Mouse (Mus musculus) limb, embryonic 11.5 days (tissue): ENCODE results near the gene Cd164l2. TPM values are rescaled to one million over a fixed set of nuclear protein-coding genes. Genes with fewer than 3 reads are reported as not detected.

Experiments
- ATAC-seq: fragments of 200-750 bp; cut with Nextera tagmentation; 2 replicates; pipeline ENCODE4 v1.8.0; 2017; ENCODE audit warnings: low read depth; ENCODE audit not compliant: insufficient number of reproducible peaks, low FRiP score, low TSS enrichment
- DNase-seq: peaks from one replicate; pipeline ENCODE4 v3.0.0-alpha.2; 2015; ENCODE audit warnings: low spot score
- H3K27ac ChIP-seq: fragments of 300-500 bp; sonication (generic); replicated peaks from 2 replicates; pipeline ENCODE4 v1.5.1; 2014; ENCODE audit warnings: low read depth, mild to moderate bottlenecking, low read length
- H3K27me3 ChIP-seq: fragments of 300-500 bp; sonication (generic); 2 replicates; pipeline ENCODE4 v1.6.1; 2014; ENCODE audit warnings: mild to moderate bottlenecking, low read length, mixed read lengths; ENCODE audit not compliant: control insufficient read depth, insufficient read depth
- H3K36me3 ChIP-seq: fragments of 300-500 bp; sonication (generic); 2 replicates; pipeline ENCODE4 v1.6.1; 2014; ENCODE audit warnings: mild to moderate bottlenecking, low read length, moderate library complexity, mixed read lengths; ENCODE audit not compliant: control insufficient read depth, insufficient read depth
- H3K4me1 ChIP-seq: fragments of 300-500 bp; sonication (generic); 2 replicates; pipeline ENCODE4 v1.6.1; 2014; ENCODE audit warnings: low read length, mixed read lengths; ENCODE audit not compliant: control insufficient read depth, insufficient read depth
- H3K4me2 ChIP-seq: fragments of 300-500 bp; sonication (generic); 2 replicates; pipeline ENCODE4 v1.6.1; 2014; ENCODE audit warnings: low read depth, mild to moderate bottlenecking, moderate library complexity; ENCODE audit not compliant: severe bottlenecking
- H3K4me3 ChIP-seq: fragments of 300-500 bp; sonication (generic); 2 replicates; pipeline ENCODE4 v1.5.1; 2014; ENCODE audit warnings: low read depth, low read length
- H3K9ac ChIP-seq: fragments of 300-500 bp; sonication (generic); 2 replicates; pipeline ENCODE4 v1.6.1; 2014; ENCODE audit warnings: mild to moderate bottlenecking, low read length
- H3K9me3 ChIP-seq: fragments of 300-500 bp; sonication (generic); 2 replicates; pipeline ENCODE4 v1.6.1; 2016; ENCODE audit warnings: low read length; ENCODE audit not compliant: control insufficient read depth
- WGBS: fragments of 180-500 bp; shearing (Covaris S2); extraction: QIAGEN DNeasy Blood & Tissue Kit; methylation state at CpG from one replicate; pipeline ENCODE4 v1.1.7; 2014; 5-methylcytosine and 5-hydroxymethylcytosine counted together
- polyA plus RNA-seq: library from polyadenylated mRNA; unstranded; fragments of >200 nt; fragmentation: Nextera tagmentation; extraction: Ambion mirVana; gene quantifications from 2 replicates; pipeline ENCODE4 v1.2.1, GENCODE M21; 2014

Cd164l2 gene
- polyA plus RNA-seq, 1 experiment from 2014 or later: 2.4 TPM

DNA sequence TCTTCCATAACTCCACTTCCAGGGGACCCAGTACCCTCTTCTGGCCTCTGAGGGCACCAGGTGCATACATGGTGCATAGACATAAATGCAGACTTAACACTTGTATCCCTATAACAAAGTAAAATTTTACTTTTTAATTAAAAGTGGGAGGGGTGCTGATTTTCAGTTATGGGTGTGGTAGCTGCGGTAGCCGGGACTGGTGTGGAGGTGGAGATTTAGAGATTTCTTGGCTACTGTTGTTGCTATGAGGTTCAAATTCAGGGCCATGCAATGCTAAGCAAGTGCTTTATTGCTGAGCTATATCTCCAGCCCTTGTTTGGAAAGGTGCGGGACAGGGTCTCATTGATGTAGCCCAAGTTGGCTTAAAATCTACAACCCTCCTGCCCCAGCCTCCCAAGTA is 6.8 kb downstream of the Cd164l2 start:
- ATAC-seq: no peak

DNA sequence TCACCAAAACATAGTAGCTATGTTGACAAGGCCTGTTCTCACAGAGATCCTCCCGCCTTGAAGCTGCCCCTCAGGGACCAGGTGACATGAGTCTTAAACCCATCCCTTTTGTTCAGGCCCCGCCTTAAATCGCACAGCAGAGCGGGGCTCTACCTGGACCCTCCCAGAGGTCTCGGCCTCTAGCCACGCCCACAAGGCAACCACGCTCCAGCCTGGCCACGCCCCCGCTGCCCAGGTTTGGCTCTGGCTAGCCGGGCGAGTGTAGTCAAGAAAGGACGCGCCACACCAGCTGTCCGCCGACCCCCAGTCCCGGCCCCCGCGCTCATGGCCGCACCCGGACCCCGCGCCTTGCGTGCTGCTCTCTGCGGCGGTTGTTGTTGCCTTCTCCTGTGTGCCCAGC is 8.7 kb downstream of the Cd164l2 start:
- no peaks in the 10 kb centered on the region for H3K9me3 ChIP-seq
- H3K4me1 ChIP-seq: peaks cover 8% of the 10 kb centered on the region; the same call in 1 of the 2 replicates
- peak; percentile 40; the same call in 1 of the 2 replicates for ATAC-seq
- DNase-seq: peak; percentile 78
- H3K27me3 ChIP-seq: peaks cover 6% of the 10 kb centered on the region; the same call in 1 of the 2 replicates
- H3K4me3 ChIP-seq: peak overlapping the region; percentile 33
- peak overlapping the region; percentile 56 for H3K9ac ChIP-seq
- under 1% methylated on average over 25 of the region's 25 CpGs for WGBS
- no peak overlapping the region for H3K27ac ChIP-seq
- H3K4me2 ChIP-seq: peak overlapping the region; percentile 72
- H3K36me3 ChIP-seq: no peaks in the 10 kb centered on the region

More for the DNA sequence above, 6.8 kb downstream of the Cd164l2 start:
- H3K36me3 ChIP-seq: no peaks in the 10 kb centered on the region
- peaks cover 4% of the 10 kb centered on the region; the same call in 1 of the 2 replicates for H3K4me1 ChIP-seq
- no peak overlapping the region for H3K27ac ChIP-seq
- H3K4me2 ChIP-seq: no peak overlapping the region
- 90% methylated on average over 3 of the region's 3 CpGs for WGBS
- H3K4me3 ChIP-seq: no peak overlapping the region
- no peaks in the 10 kb centered on the region for H3K9me3 ChIP-seq
- no peak overlapping the region for H3K9ac ChIP-seq
- peaks cover 10% of the 10 kb centered on the region for H3K27me3 ChIP-seq
- no peak for DNase-seq

DNA sequence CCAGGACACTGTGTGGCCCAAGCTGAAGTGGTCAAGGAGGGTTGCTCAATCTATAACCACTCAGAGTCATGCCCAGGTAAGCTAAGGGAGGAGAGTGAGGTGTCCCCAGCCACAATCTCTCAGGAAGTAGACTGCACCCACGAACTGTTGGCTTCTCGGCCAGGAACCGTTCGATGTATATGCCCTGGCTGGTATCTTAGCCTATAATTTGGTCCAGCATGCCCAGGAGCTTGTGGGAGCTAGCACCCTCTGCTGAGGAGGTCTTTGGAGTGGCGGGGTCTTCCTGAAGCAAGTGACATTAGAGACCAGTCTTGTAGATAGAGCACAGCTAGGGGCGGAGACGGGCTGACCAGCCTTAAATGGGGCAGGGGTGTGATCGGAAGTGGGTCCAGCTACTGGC is 9.8 kb downstream of the Cd164l2 start:
- Histone ChIP-seq H3K9me3 (no peaks in the 10 kb centered on the region), H3K4me1 (peaks cover 8% of the 10 kb centered on the region; the same call in 1 of the 2 replicates), H3K36me3 (no peaks in the 10 kb centered on the region), H3K4me3 (no peak overlapping the region), H3K4me2 (no peak overlapping the region), H3K27ac (no peak overlapping the region), H3K9ac (no peak overlapping the region), H3K27me3 (peaks cover 6% of the 10 kb centered on the region; the same call in 1 of the 2 replicates)
- DNase-seq: no peak
- 81% methylated on average over 8 of the region's 8 CpGs for WGBS
- ATAC-seq: no peak

DNA sequence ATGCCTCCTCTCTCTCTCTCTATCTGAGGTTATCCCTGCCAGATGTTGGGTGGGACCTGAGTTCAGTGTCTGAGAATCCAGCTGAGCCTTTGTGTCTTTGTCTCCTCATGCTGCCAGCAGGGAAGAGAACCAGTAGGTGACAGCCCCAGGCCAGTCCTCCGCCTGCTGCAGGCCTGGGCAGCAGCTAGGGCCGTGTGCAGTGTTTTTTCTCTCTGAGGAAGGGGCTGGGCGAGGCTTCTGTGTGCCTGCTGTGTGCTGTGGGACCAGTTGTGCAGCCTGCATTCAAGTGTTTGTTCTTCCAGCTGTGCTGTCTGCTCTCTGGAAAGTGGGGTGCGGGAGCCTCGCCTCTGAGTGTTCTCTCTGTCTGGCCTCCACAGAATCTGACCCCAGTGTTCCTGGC is 11.9 kb downstream of the Cd164l2 start:
- 59% methylated on average over 5 of the region's 5 CpGs for WGBS
- Histone ChIP-seq H3K4me3 (no peak overlapping the region), H3K27ac (peak overlapping the region; percentile 21; the same call in 1 of the 2 replicates), H3K36me3 (no peaks in the 10 kb centered on the region), H3K9me3 (no peaks in the 10 kb centered on the region), H3K4me1 (0 out of 2 replicates have a peak, but pooled peaks cover 8% of the 10 kb centered on the region), H3K4me2 (no peak overlapping the region), H3K9ac (no peak overlapping the region), H3K27me3 (peaks cover 6% of the 10 kb centered on the region; the same call in 1 of the 2 replicates)
- DNase-seq (no peak), ATAC-seq (no peak)

DNA sequence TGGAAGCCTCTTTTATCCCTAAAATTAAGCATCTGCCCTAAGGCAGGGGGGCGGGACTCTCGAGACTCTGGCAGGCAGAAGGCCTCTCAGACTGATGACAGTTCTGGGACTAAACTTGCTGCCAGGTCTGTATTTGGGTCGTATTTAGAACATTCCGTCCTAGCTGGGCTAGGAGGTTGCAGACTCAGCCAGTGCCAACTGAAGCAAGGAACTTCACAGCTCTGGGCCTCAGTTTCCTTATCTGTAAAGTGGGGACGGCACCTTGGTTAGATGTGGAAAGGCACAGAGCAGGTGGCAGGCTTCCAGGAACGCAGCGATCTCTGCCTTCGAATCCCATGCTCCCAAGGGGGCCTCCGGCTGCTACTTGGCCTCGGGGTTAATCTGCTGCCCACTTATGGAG is 14.1 kb downstream of the Cd164l2 start:
- DNase-seq (no peak), ATAC-seq (no peak)
- H3K4me1 ChIP-seq: 0 out of 2 replicates have a peak, but pooled peaks cover 7% of the 10 kb centered on the region
- no peaks in the 10 kb centered on the region for H3K36me3 ChIP-seq
- H3K27me3 ChIP-seq: peaks cover 6% of the 10 kb centered on the region; the same call in 1 of the 2 replicates
- no peak overlapping the region for H3K4me3 ChIP-seq
- H3K9me3 ChIP-seq: no peaks in the 10 kb centered on the region
- no peak overlapping the region for H3K4me2 ChIP-seq
- no peak overlapping the region for H3K9ac ChIP-seq
- H3K27ac ChIP-seq: no peak overlapping the region
- WGBS: 77% methylated on average over 10 of the region's 10 CpGs

DNA sequence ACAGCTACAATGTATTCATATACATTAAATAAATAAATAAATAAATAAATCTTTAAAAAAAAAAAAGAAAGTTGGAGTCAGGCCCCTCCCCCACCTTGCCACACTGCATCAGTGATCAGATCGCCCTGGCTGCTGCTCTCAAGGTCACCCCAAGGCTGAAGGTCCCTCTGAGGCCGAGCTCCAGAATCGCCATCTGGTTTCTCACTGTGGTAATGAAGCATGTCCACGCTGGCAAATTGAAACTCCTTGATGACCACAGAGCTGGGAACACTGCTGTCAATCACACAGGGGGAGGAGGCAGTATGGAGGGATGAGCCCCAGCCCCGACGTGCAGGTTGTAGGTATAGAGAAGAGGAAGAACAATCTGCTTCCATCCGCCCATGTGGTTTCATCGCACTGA is 15.7 kb downstream of the Cd164l2 start:
- no peak overlapping the region for H3K4me3 ChIP-seq
- no peaks in the 10 kb centered on the region for H3K9me3 ChIP-seq
- no peak overlapping the region for H3K9ac ChIP-seq
- 0 out of 2 replicates have a peak, but pooled peaks cover 7% of the 10 kb centered on the region for H3K4me1 ChIP-seq
- no peak overlapping the region for H3K4me2 ChIP-seq
- DNase-seq (no peak), ATAC-seq (no peak)
- H3K36me3 ChIP-seq: no peaks in the 10 kb centered on the region
- WGBS: 75% methylated on average over 8 of the region's 8 CpGs
- no peak overlapping the region for H3K27ac ChIP-seq
- H3K27me3 ChIP-seq: no peaks in the 10 kb centered on the region

DNA sequence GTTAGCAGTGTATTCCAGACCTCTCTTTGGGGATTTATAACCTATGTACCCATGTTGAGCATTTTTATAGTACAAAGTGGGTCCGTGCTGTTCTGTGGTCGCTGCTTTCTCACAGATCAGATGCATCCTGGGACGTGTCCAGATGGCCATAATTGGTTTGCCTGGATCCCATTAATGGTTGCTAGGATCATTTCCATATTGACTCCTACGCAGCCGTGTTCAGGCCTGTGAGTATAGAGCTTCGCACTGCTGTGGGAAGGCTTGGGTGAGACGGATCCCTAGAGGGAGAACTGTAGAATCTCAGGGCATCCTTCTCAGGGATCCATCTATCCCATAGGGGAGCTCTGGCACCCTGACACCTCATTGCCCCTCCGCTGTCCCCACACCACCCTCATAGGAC is 17.7 kb downstream of the Cd164l2 start:
- Histone ChIP-seq H3K27ac (no peak overlapping the region), H3K36me3 (no peaks in the 10 kb centered on the region), H3K4me2 (no peak overlapping the region), H3K4me3 (no peak overlapping the region), H3K9ac (no peak overlapping the region), H3K27me3 (no peaks in the 10 kb centered on the region), H3K9me3 (no peaks in the 10 kb centered on the region), H3K4me1 (0 out of 2 replicates have a peak, but pooled peaks cover 4% of the 10 kb centered on the region)
- no peak for DNase-seq
- no peak for ATAC-seq
- WGBS: 46% methylated on average over 8 of the region's 8 CpGs

DNA sequence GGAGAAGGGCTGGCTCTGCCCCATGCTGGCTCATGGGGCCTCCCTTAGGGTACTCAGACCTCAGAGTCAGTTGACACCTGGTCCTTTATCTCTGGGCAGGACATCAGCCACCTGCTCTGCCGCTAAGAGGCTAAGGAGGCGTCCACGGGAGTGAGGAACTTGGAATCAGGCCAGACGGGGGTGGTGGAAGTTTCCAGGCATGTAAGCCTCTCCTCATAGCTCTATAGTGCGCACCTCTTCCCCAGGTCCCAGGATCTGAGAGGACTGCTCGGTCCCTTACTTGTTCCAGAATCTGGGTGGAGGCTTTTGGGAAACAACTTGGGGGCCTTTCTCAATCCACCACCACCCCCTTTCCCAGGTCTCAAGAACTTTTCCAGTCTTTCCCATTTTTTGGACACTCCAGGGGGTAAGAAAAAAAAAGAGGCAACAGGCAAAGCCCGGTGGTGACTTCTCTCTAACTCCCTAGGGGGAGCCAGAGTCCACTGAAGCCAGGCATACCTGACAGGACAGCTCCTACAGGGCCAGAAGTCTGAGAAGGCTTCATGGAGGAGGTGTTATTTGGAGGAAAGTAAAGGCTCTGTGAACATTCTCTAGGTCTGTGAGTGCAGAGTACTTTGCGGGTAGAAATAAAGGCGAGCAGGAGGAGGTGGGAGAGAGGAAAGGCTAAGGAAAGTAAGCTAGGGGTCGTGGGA is 21.5 kb downstream of the Cd164l2 start:
- Histone ChIP-seq H3K36me3 (no peaks in the 10 kb centered on the region), H3K4me2 (no peak overlapping the region), H3K27me3 (no peaks in the 10 kb centered on the region), H3K4me1 (0 out of 2 replicates have a peak, but pooled peaks cover 4% of the 10 kb centered on the region), H3K9ac (no peak overlapping the region), H3K9me3 (no peaks in the 10 kb centered on the region), H3K27ac (no peak overlapping the region), H3K4me3 (no peak overlapping the region)
- WGBS: 45% methylated on average over 10 of the region's 10 CpGs
- ATAC-seq: no peak
- no peak for DNase-seq
